Mouse (Mus musculus): ENCODE measurements around the gene Jam2. TPM values are rescaled to one million over a fixed set of nuclear protein-coding genes. Genes with fewer than 3 reads are reported as not detected.

Jam2 gene
- polyA plus RNA-seq, 1 experiment from 2014 or later = 6.3 TPM

GRCm38 (mm10) chr16:84745721-84746306, 28.1 kb upstream of the Jam2 start:
- H3K9me3 ChIP-seq (ENCODE audit: control insufficient read depth, low read length) = no peaks in the 10 kb centered on the region
- ATAC-seq (ENCODE audit: low FRiP score, low TSS enrichment) (no peak), DNase-seq (ENCODE audit: low spot score) (no peak)
- H3K4me2 ChIP-seq (replicated peaks; ENCODE audit: low read depth) = no peak overlapping the region
- no peak overlapping the region for H3K9ac ChIP-seq (ENCODE audit: low read length)
- no peaks in the 10 kb centered on the region for H3K36me3 ChIP-seq (ENCODE audit: control insufficient read depth, insufficient read depth, low read length)
- H3K4me3 ChIP-seq (ENCODE audit: low read depth, low read length) = no peak overlapping the region
- no peak for TF ChIP-seq EP300 (optimal IDR thresholded peaks at IDR 0.05)
- no peak for TF ChIP-seq CTCF (IDR thresholded peaks at IDR 0.05; ENCODE audit: low read depth)
- 75% methylated on average over 6 of the region's 6 CpGs for WGBS
- H3K27ac ChIP-seq (replicated peaks) = no peak overlapping the region
- no peaks in the 10 kb centered on the region for H3K27me3 ChIP-seq (ENCODE audit: control insufficient read depth, insufficient read depth, low read length)
- H3K4me1 ChIP-seq (replicated peaks; ENCODE audit: control insufficient read depth, insufficient read depth) = no peaks in the 10 kb centered on the region

GRCm38 (mm10) chr16:84767956-84768355, 6.0 kb upstream of the Jam2 start:
- no peak overlapping the region for H3K9ac ChIP-seq (ENCODE audit: low read length)
- no peaks in the 10 kb centered on the region for H3K27me3 ChIP-seq (ENCODE audit: control insufficient read depth, insufficient read depth, low read length)
- DNase-seq (ENCODE audit: low spot score) (no peak), ATAC-seq (ENCODE audit: low FRiP score, low TSS enrichment) (no peak)
- H3K27ac ChIP-seq (replicated peaks) = no peak overlapping the region
- no peaks in the 10 kb centered on the region for H3K4me1 ChIP-seq (replicated peaks; ENCODE audit: control insufficient read depth, insufficient read depth)
- no peak for TF ChIP-seq EP300 (optimal IDR thresholded peaks at IDR 0.05)
- TF ChIP-seq CTCF (IDR thresholded peaks at IDR 0.05; ENCODE audit: low read depth) = no peak
- 86% methylated on average over 8 of the region's 8 CpGs for WGBS
- H3K36me3 ChIP-seq (ENCODE audit: control insufficient read depth, insufficient read depth, low read length) = no peaks in the 10 kb centered on the region
- H3K9me3 ChIP-seq (ENCODE audit: control insufficient read depth, low read length) = no peaks in the 10 kb centered on the region
- no peak overlapping the region for H3K4me2 ChIP-seq (replicated peaks; ENCODE audit: low read depth)
- no peak overlapping the region for H3K4me3 ChIP-seq (ENCODE audit: low read depth, low read length)

- WGBS = 65% methylated on average over 4 of the region's 4 CpGs
- ATAC-seq (ENCODE audit: low FRiP score, low TSS enrichment) (no peak), DNase-seq (ENCODE audit: low spot score) (no peak)
Measured at GRCm38 (mm10) chr16:84769182-84769581, 4.7 kb upstream of the Jam2 start.

GRCm38 (mm10) chr16:84769619-84770464, 4.1 kb upstream of the Jam2 start:
- Histone ChIP-seq H3K4me3 (ENCODE audit: low read depth, low read length) (no peak overlapping the region), H3K9ac (ENCODE audit: low read length) (no peak overlapping the region), H3K27me3 (ENCODE audit: control insufficient read depth, insufficient read depth, low read length) (no peaks in the 10 kb centered on the region), H3K27ac (replicated peaks) (no peak overlapping the region), H3K36me3 (ENCODE audit: control insufficient read depth, insufficient read depth, low read length) (no peaks in the 10 kb centered on the region), H3K4me1 (replicated peaks; ENCODE audit: control insufficient read depth, insufficient read depth) (no peaks in the 10 kb centered on the region), H3K9me3 (ENCODE audit: control insufficient read depth, low read length) (no peaks in the 10 kb centered on the region), H3K4me2 (replicated peaks; ENCODE audit: low read depth) (no peak overlapping the region)
- ATAC-seq (ENCODE audit: low FRiP score, low TSS enrichment) (no peak), DNase-seq (ENCODE audit: low spot score) (no peak)
- 80% methylated on average over 19 of the region's 19 CpGs for WGBS
- TF ChIP-seq EP300 (optimal IDR thresholded peaks at IDR 0.05) = no peak
- no peak for TF ChIP-seq CTCF (IDR thresholded peaks at IDR 0.05; ENCODE audit: low read depth)

More at GRCm38 (mm10) chr16:84769182-84769581, 4.7 kb upstream of the Jam2 start:
- Histone ChIP-seq H3K27me3 (ENCODE audit: control insufficient read depth, insufficient read depth, low read length) (no peaks in the 10 kb centered on the region), H3K27ac (replicated peaks) (no peak overlapping the region), H3K4me3 (ENCODE audit: low read depth, low read length) (no peak overlapping the region), H3K36me3 (ENCODE audit: control insufficient read depth, insufficient read depth, low read length) (no peaks in the 10 kb centered on the region), H3K4me2 (replicated peaks; ENCODE audit: low read depth) (no peak overlapping the region), H3K4me1 (replicated peaks; ENCODE audit: control insufficient read depth, insufficient read depth) (no peaks in the 10 kb centered on the region), H3K9me3 (ENCODE audit: control insufficient read depth, low read length) (no peaks in the 10 kb centered on the region), H3K9ac (ENCODE audit: low read length) (no peak overlapping the region)
- TF ChIP-seq CTCF (IDR thresholded peaks at IDR 0.05; ENCODE audit: low read depth) (no peak), EP300 (optimal IDR thresholded peaks at IDR 0.05) (no peak)

- 81% methylated on average over 7 of the region's 7 CpGs for WGBS
- Histone ChIP-seq H3K9me3 (ENCODE audit: control insufficient read depth, low read length) (no peaks in the 10 kb centered on the region), H3K27me3 (ENCODE audit: control insufficient read depth, insufficient read depth, low read length) (no peaks in the 10 kb centered on the region), H3K27ac (replicated peaks) (no peak overlapping the region), H3K36me3 (ENCODE audit: control insufficient read depth, insufficient read depth, low read length) (no peaks in the 10 kb centered on the region), H3K4me3 (ENCODE audit: low read depth, low read length) (no peak overlapping the region), H3K9ac (ENCODE audit: low read length) (no peak overlapping the region), H3K4me2 (replicated peaks; ENCODE audit: low read depth) (no peak overlapping the region), H3K4me1 (replicated peaks; ENCODE audit: control insufficient read depth, insufficient read depth) (no peaks in the 10 kb centered on the region)
- DNase-seq (ENCODE audit: low spot score) (no peak), ATAC-seq (ENCODE audit: low FRiP score, low TSS enrichment) (no peak)
- TF ChIP-seq CTCF (IDR thresholded peaks at IDR 0.05; ENCODE audit: low read depth) = no peak
- no peak for TF ChIP-seq EP300 (optimal IDR thresholded peaks at IDR 0.05)
Measured at GRCm38 (mm10) chr16:84770891-84771290, 3.0 kb upstream of the Jam2 start.

- ATAC-seq (ENCODE audit: low FRiP score, low TSS enrichment) (no peak), DNase-seq (ENCODE audit: low spot score) (no peak)
- no peak overlapping the region for H3K4me2 ChIP-seq (replicated peaks; ENCODE audit: low read depth)
- H3K27me3 ChIP-seq (ENCODE audit: control insufficient read depth, insufficient read depth, low read length) = no peaks in the 10 kb centered on the region
- TF ChIP-seq EP300 (optimal IDR thresholded peaks at IDR 0.05) (no peak), CTCF (IDR thresholded peaks at IDR 0.05; ENCODE audit: low read depth) (no peak)
- no peaks in the 10 kb centered on the region for H3K9me3 ChIP-seq (ENCODE audit: control insufficient read depth, low read length)
- WGBS = 67% methylated on average over 2 of the region's 2 CpGs
- no peaks in the 10 kb centered on the region for H3K4me1 ChIP-seq (replicated peaks; ENCODE audit: control insufficient read depth, insufficient read depth)
- no peaks in the 10 kb centered on the region for H3K36me3 ChIP-seq (ENCODE audit: control insufficient read depth, insufficient read depth, low read length)
- H3K9ac ChIP-seq (ENCODE audit: low read length) = no peak overlapping the region
- no peak overlapping the region for H3K27ac ChIP-seq (replicated peaks)
- H3K4me3 ChIP-seq (ENCODE audit: low read depth, low read length) = no peak overlapping the region
Measured at GRCm38 (mm10) chr16:84771461-84771860, 2.5 kb upstream of the Jam2 start.
